Mouse (Mus musculus) heart, adult 8-10 months (tissue): Measurements from ENCODE around the gene Tbc1d24. TPM values are rescaled to one million over a fixed set of nuclear protein-coding genes. Genes with fewer than 3 reads are reported as not detected.
"Not testable (repeated sequence)": the region's sequence is repeated elsewhere in the genome, so short reads cannot be mapped to it uniquely, and the experiment has no call there.

Source experiments
- DNase-seq: peaks from one replicate; pipeline ENCODE4 v3.0.0; 2022; ENCODE audit warnings: low spot score
- microRNA-seq: library from miRNA; unstranded; fragments of <30 nt; microRNA quantifications from one replicate; pipeline ENCODE4 v1.2.0, GENCODE M21; 2022
- total RNA-seq, 4 experiments: library from RNA; stranded (reverse); gene quantifications; 2 replicates each; pipeline ENCODE4 v1.2.4; 2022

Tbc1d24 gene
- total RNA-seq, 4 experiments from 2014 or later: 11.5 to 14.5 (median 12.6) TPM

DNA sequence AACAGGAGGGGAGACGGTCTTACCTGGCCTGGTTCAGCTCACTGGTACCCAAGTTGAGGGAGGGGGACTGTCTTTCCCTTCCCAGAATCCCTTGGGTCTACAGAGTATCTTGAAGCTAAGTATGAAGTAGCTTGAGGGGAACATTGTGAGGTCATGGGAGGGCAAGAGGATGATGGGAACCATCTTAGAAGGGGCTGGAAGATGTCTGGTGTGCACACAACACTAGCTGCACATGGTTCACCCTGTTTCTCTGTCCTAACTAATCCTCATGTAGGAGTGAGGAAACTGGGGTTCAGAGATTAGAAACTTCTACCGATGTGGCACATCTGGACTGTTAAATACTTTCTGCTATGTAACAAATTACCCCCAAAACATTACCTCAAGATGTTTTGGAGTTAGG, 54.5 kb downstream of the Tbc1d24 start, which contains the start of gene Pdpk1:
Pdpk1 (minus strand) TSS at position 101 of the 400 bp plus-strand sequence.
- no peak for DNase-seq

DNA sequence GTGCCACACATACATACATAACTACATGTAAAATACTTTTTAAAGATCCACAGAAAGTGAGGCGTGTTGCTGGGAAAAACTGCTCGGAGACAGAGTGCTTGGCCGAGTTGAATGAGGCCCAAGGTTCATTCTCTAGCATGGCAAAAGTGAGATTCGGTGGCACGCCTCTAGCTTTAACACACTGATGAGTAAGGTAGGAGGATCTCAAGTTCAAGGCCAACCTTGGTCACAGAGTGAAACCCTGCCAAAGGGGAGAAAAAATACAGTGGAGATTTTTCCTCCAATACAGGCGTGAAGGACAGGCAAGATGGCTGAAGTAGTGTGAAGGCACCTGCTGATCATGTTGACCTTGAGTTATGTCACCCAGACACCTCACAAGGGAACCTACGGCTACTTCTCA, 55.9 kb downstream of the Tbc1d24 start:
- DNase-seq: no peak

DNA sequence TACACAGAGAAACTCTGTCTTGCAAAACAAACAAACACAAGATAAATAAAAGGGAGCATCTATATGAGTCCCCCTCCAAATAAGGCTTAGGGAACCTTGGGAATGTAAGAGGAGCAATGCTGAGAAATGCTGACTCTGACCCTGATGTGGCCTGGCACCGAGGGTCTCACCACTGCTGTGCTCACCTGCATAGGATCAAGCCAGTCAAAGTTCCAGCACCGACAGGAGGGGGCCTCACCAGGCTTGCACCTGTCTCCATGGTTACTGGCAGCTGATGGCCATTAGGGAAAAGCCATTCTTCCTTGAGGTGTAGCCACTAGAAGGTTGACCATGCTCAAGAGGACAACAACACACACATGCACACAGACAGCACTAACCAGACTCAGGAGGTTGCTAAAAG, 62.5 kb downstream of the Tbc1d24 start:
- DNase-seq: no peak

DNA sequence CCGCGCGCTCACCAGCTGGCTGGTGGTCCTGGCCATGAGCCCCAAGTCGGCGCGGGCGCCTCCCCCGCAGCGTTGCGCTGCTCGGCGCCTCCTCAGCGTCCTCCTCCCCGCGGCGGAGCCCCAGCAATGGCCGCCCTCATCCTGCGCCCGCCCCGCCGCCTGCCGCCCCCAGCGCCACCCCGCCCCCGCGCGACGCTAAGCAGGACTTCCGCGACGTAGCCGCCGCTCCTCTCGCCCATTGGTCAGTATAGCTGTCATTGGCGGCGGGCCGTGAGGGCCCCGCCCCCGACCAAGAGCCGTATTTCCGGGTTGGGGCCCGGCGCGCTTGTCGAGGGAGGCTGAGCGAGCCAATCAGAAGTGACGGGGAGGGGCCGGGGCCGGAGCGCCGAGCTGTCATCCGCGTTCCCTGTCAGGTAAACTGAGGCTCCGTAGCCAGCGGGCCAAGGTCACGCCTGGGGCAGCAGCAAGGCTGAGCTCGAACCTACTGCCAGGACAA, 63.9 kb downstream of the Tbc1d24 start:
- peak; percentile 96 for DNase-seq

DNA sequence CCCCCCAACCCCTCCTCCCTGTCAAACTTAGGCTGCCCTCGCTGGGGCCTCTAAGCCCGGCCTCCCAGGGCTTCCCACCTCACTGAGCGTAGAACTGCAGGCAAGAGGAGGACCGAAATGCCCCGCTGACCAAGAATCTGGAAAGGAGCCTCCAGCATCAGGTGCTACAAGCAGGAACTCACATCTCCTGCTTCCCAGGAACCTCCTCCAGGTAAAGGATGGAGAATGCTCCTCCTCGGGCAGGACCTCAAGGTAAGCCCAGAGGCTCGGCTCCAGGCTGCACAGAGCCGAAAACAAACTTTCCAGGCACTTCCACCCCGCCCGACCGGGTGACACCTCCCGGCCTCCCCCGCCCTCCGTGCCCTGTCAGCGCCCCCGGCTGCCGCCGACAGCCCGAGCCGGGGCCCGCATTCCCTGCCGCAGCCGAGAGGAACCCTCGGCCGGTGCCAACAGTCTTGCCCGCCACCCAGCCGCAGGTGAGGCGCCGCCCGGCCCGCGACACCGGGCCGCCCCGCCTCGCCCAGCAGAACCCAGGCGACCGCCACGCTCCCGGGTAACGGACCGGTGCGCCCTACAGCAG, 64.4 kb downstream of the Tbc1d24 start:
- DNase-seq: no peak

DNA sequence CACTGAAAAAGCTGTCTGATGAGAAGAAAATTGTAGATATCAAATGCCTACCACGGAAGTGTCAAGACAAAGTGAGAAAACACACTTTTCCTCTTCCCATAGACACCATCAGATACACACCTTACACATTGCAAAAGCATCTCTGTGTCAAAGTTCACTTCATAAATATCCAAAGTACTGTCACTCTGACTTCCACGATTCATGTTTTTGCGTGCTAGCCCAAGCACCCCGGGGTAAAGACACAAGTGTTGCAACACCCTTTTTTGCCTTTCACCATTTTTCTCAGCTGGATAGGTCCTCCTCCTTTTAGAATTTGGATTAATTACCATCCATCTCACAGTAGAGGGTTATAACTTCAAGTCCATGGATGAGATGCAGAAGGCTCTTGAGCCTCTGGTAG, 65.4 kb downstream of the Tbc1d24 start:
- DNase-seq: no peak

DNA sequence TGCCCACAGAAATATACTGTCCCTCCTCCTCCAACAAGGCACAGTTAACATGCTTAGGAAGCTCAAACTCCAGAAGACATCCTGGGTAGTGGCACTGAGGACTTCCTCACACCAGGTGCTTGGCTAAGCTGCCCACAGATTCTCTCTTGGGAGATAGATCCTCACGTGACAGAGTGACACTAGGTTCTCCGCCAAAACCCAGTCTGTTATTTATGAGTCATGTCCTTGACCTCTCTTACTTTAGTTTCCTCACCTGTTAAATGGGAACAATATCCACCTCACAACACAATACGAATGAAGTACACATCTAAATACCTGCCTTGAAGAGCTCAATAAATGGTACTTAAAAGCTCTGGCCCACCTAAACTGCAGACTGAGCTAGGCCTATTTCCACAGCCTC, 66.1 kb downstream of the Tbc1d24 start:
- DNase-seq: no peak

DNA sequence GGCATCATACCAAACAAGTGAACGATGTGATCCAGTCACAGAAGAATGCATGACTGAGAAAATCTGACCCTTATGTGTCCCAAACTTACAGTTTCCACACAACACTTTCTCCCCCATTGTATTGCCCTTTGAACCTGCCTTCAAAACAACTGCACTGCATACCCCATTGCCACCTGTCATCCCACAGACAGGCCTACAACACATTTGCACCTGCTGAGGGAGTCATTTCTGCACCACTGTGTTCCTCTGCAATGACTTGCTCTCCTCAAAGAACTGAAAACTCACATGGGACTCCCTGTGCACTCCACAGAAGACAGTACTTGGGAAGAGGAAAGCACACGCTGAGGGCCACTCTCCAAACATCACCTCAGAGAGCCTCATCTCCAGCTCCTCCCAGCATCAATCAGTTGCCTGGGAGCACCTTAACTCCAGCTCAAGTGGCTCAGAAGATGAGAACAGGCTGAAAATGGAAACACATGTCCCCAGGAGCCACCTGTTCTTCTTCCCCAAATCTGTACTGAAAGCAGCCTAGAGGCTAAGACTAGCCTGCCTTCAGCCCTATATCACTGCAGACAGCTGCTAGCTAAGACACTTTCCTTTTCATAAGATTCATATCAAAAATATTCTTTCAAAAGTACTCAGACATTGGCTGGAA, 68.0 kb downstream of the Tbc1d24 start:
- DNase-seq: no peak

DNA sequence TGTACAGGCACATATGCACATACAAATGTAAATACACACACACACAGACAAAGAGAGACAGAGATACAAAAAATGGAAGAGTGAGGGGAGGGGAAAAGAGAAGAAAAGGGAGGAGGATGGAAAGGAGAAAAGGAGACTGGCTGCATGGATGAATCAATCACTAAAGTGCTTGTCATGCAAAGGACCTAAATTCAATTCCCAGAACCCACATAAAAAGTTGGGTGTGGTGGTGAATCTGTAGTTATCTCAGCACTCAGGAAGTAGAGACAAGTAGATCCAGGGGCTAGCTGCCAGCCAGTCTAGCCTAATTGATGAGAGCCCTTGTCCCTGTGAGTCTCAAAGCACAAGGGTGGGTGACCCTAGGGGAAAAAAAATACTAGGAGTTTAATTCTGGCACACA, 71.3 kb downstream of the Tbc1d24 start:
- no peak for DNase-seq

DNA sequence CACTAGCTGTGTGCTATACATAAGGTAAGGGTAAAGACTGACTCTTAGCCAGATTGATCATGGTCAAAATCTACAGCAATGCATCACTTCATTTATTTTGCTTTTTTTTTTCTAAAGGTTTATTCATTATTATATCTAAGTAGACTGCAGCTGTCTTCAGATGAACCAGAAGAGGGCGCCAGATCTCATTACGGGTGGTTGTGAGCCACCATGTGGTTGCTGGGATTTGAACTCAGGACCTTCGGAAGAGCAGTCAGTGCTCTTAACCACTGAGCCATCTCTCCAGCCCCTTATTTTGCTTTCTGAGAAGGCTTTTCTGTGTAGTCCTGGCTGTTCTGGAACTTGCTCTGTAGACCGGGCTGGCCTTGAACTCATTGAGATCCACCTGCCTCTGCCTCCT, 72.4 kb downstream of the Tbc1d24 start:
- DNase-seq: not testable (repeated sequence)

DNA sequence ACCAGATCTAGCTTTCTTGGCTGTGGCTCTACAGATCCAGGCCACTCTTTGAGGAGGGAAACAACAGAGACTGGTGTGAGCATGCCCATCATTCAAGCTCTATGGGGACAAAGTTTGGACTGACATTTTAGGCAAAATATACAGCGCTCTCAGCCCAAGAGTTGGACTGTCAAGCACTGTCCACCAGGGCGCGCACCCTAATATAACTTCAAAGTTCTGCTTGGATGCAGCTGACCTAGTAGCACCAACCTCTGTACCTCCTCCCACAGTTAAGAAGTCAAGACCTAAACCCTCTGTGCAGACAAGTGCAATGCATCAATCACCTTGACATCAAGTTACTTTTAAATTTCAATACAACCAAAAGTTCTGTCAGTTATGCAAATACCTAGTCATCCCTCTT, 73.8 kb downstream of the Tbc1d24 start:
- DNase-seq: no peak

DNA sequence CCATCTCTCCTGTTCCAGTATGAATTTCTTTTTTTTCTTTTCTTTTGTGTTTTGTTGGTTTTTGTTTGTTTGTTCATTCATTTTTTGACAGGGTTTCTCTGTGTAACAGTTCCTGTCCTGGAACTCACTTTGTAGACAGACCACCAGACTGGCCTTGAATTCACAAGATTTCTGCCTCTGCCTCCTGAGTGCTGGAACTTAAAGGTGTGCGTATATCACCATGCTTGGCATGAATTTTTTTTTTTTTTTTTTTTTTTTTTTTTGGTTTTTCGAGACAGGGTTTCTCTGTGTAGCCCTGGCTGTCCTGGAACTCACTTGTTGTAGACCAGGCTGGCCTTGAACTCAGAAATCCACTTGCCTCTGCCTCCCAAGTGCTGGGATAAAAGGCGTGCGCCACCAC, 76.1 kb downstream of the Tbc1d24 start:
- DNase-seq: not testable (repeated sequence)

DNA sequence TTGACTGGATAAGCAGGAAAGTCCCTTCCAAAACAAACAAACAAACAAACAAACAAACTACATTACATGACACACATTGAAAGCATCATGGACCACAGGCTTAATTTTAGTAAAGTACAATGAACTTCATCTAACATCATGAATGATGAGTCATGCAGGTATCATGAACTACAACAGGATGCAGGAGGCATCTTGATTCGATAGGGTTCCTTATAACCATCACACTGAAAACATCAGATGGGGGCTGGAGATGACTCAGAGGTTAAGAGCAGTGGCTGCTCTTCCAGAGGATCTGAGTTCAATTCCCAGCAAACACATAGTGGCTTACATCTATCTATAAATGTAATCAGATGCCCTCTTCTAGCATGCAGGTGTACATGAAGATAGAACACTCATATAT, 77.8 kb downstream of the Tbc1d24 start:
- DNase-seq: no peak

DNA sequence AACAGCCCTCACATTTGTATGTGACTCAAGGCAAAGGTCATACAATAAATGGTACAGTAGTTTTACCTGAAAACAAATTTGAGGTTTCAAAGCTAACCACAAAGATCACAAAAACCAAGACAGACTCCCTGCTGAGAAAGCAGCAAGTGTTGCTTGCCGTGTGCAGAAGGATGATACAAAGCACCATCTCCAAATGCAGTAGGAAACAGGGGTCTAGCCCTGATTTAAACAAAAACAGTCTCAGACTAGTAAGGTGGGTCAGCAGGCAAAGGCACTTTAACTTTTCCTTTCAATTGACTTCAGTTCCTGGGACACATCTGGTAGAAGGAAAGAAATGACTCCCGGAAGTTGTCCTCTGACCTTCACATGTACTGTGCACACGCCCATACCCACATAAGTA, 78.6 kb downstream of the Tbc1d24 start:
- no peak for DNase-seq

Small RNA genes lying within 50 kb of the gene (microRNA-seq; reads per million reads assigned to microRNA genes)
- gene Mir5134: 1.7 reads per million
- gene Mir6965: not detected

Other genes with a start within 250 kb of the Tbc1d24 start
- not detected for gene Prss30, start 225.0 kb downstream of the Tbc1d24 start, total RNA-seq
- gene Prss22, start 207.5 kb downstream of the Tbc1d24 start, total RNA-seq: not detected
- gene Prss27, start 167.4 kb downstream of the Tbc1d24 start, total RNA-seq: not detected
- gene Kctd5, start 132.1 kb downstream of the Tbc1d24 start, total RNA-seq: 1 to 10 TPM; 6.8 to 8.6 (median 7.9) TPM
- 10 to 100 TPM; 38.3 to 46.0 (median 45.0) TPM for gene Pdpk1, start 54.6 kb downstream of the Tbc1d24 start, total RNA-seq
- 10 to 100 TPM in 3 of 4 experiments, 1 to 10 TPM in 1; 9.4 to 12.4 (median 10.8) TPM for gene Amdhd2, start 41.8 kb downstream of the Tbc1d24 start, total RNA-seq
- 100 to 1,000 TPM; 224 to 240 (median 231) TPM for gene Atp6v0c, start 35.9 kb downstream of the Tbc1d24 start, total RNA-seq
- gene Ntn3, start 4.0 kb upstream of the Tbc1d24 start, total RNA-seq: 1 to 10 TPM in 2 of 4 experiments, under 1 TPM in 2; 0.66 to 1.5 (median 0.89) TPM
- gene Tedc2, start 15.3 kb upstream of the Tbc1d24 start, total RNA-seq: 1 to 10 TPM; 1.7 to 2.9 (median 2.5) TPM
- under 1 TPM; 0.22 to 0.66 (median 0.40) TPM for gene Ccnf, start 45.9 kb upstream of the Tbc1d24 start, total RNA-seq
- gene Abca17, start 145.5 kb upstream of the Tbc1d24 start, total RNA-seq: under 1 TPM in 1 of 4 experiments, not detected in 3; 0.06 TPM
- gene Abca3, start 146.4 kb upstream of the Tbc1d24 start, total RNA-seq: 10 to 100 TPM; 11.4 to 13.4 (median 13.2) TPM
- gene Rnps1, start 209.0 kb upstream of the Tbc1d24 start, total RNA-seq: 10 to 100 TPM; 59.7 to 61.4 (median 60.7) TPM
- gene Eci1, start 221.1 kb upstream of the Tbc1d24 start, total RNA-seq: 100 to 1,000 TPM; 455 to 534 (median 495) TPM
- gene Dnase1l2, start 237.5 kb upstream of the Tbc1d24 start, total RNA-seq: 1 to 10 TPM in 3 of 4 experiments, under 1 TPM in 1; 0.91 to 1.4 (median 1.1) TPM